Mouse (Mus musculus): ENCODE data around the gene Vmn2r83. TPM values are rescaled to one million over a fixed set of nuclear protein-coding genes. Genes with fewer than 3 reads are reported as not detected.

Vmn2r83 gene
- total RNA-seq (2023), result not detected

GRCm38 (mm10) chr10:79468431-79468830, at the start of gene Vmn2r83:
TSS of gene Vmn2r83 (plus strand) at chr10:79468731.

GRCm38 (mm10) chr10:79533126-79533911, 64.8 kb downstream of the Vmn2r83 start, which contains the start of gene Plpp2:
TSS of gene Plpp2 (minus strand) at chr10:79533796.

Other genes starting within 250 kb of the Vmn2r83 start
- not detected for gene Vmn2r81, start 221.0 kb upstream of the Vmn2r83 start, total RNA-seq (2023)
- gene Vmn2r82, start 112.2 kb upstream of the Vmn2r83 start, total RNA-seq (2023), result not detected
- gene Plpp2, start 65.1 kb downstream of the Vmn2r83 start, total RNA-seq (2023), result 1 to 10 TPM; 3.7 to 5.2 TPM
- gene Mier2, start 86.5 kb downstream of the Vmn2r83 start, total RNA-seq (2023), result 1 to 10 TPM; 9.0 to 9.9 TPM
- not detected for gene Theg, start 118.6 kb downstream of the Vmn2r83 start, total RNA-seq (2023)
- gene C2cd4c, start 145.3 kb downstream of the Vmn2r83 start, total RNA-seq (2023), result not detected
- not detected for gene Shc2, start 169.2 kb downstream of the Vmn2r83 start, total RNA-seq (2023)
- gene Odf3l2, start 177.0 kb downstream of the Vmn2r83 start, total RNA-seq (2023), result not detected
- not detected for gene Madcam1, start 195.8 kb downstream of the Vmn2r83 start, total RNA-seq (2023)
- 10 to 100 TPM; 20.1 to 26.2 TPM for gene Tpgs1, start 200.6 kb downstream of the Vmn2r83 start, total RNA-seq (2023)
- 10 to 100 TPM; 66.7 to 77.6 TPM for gene Cdc34, start 213.5 kb downstream of the Vmn2r83 start, total RNA-seq (2023)
- 1 to 10 TPM; 1.1 to 1.2 TPM for gene Gzmm, start 220.3 kb downstream of the Vmn2r83 start, total RNA-seq (2023)
- 100 to 1,000 TPM; 117 to 123 TPM for gene Bsg, start 235.8 kb downstream of the Vmn2r83 start, total RNA-seq (2023)
- gene Hcn2, start 247.9 kb downstream of the Vmn2r83 start, total RNA-seq (2023), result under 1 TPM; 0.11 to 0.18 TPM

All from neutrophil, adult 59 days (primary cell).